Mouse (Mus musculus) G1E (cell line): ENCODE data around the gene Usp36. TPM values are rescaled to one million over a fixed set of nuclear protein-coding genes. Genes with fewer than 3 reads are reported as not detected.

ENCODE experiments used
- ATAC-seq: 2 replicates; pipeline ENCODE4 v1.8.0; 2016; ENCODE audit warnings: mild to moderate bottlenecking; ENCODE audit not compliant: insufficient number of reproducible peaks, poor library complexity, low FRiP score, severe bottlenecking; ENCODE audit errors: extremely low read depth
- DNase-seq: peaks from one replicate; pipeline ENCODE4 v3.0.0; 2012; ENCODE audit warnings: low spot score
- H3K27me3 ChIP-seq: 2 replicates; pipeline ENCODE4 v1.6.1; 2012; ENCODE audit warnings: mild to moderate bottlenecking, low read length, inconsistent platforms; ENCODE audit not compliant: insufficient read depth
- H3K36me3 ChIP-seq: replicated peaks from 2 replicates; pipeline ENCODE3; 2012; ENCODE audit warnings: mild to moderate bottlenecking, inconsistent platforms
- H3K4me1 ChIP-seq: 2 replicates; pipeline ENCODE4 v1.6.1; 2012; ENCODE audit warnings: low read depth, low read length, inconsistent platforms, mixed read lengths; ENCODE audit not compliant: insufficient read depth
- H3K4me3 ChIP-seq: 2 replicates; pipeline ENCODE4 v1.5.1; 2012; ENCODE audit warnings: low read depth, mild to moderate bottlenecking, inconsistent platforms, low read length, moderate library complexity, mixed read lengths
- H3K9me3 ChIP-seq: replicated peaks from 2 replicates; pipeline ENCODE4 v1.6.1; 2012; ENCODE audit warnings: inconsistent platforms
- CTCF ChIP-seq: IDR thresholded peaks from 2 replicates; pipeline ENCODE4 v1.5.1; 2012; ENCODE audit warnings: low read depth, low read length, inconsistent platforms, mixed read lengths
- GATA1 ChIP-seq: IDR thresholded peaks from 2 replicates; pipeline ENCODE4 v1.6.1; 2012; ENCODE audit warnings: borderline replicate concordance, low read length, inconsistent platforms, mixed read lengths
- GATA2 ChIP-seq: IDR thresholded peaks from 2 replicates; pipeline ENCODE4 v1.6.1; 2012; ENCODE audit warnings: low read depth, low read length, inconsistent platforms, borderline replicate concordance
- POLR2AphosphoS5 ChIP-seq: IDR thresholded peaks from 2 replicates; pipeline ENCODE4 v1.6.1; 2012; ENCODE audit warnings: low read depth, low read length, inconsistent platforms; ENCODE audit not compliant: insufficient replicate concordance
- TAL1 ChIP-seq: conservative IDR thresholded peaks from 2 replicates; pipeline ENCODE4 v1.6.1; 2012; ENCODE audit warnings: low read depth, low read length, inconsistent platforms, mixed read lengths
- polyA plus RNA-seq: library from polyadenylated mRNA; stranded (reverse); fragments of >175 nt; gene quantifications from 2 replicates; pipeline ENCODE4 v1.2.3, GENCODE M21; 2012
- total RNA-seq, 2 experiments: library from RNA; stranded (forward) in 1 of 2; stranded (reverse) in 1 of 2; fragments of 200-1000 nt in 1 of 2; fragments of >200 nt in 1 of 2; fragmentation: Nextera tagmentation in 1 of 2; gene quantifications; 2 replicates each; pipeline ENCODE4 v1.2.3; 2014 to 2017

Usp36 gene
- total RNA-seq (2014; fragmentation: Nextera tagmentation) (27.1 and 36.5 TPM in 2 replicates), total RNA-seq (2017) (6.2 and 8.0 TPM in 2 replicates), polyA plus RNA-seq (55.1 and 60.6 TPM in 2 replicates)

GRCm38 (mm10) chr11:118289999-118290889 lies at the start of gene Usp36:
TSS of gene Usp36 (minus strand) at chr11:118290244.
- H3K4me1 ChIP-seq: peaks cover 40% of the 10 kb centered on the region
- peaks cover 31% of the 10 kb centered on the region for H3K36me3 ChIP-seq
- ATAC-seq: peak; percentile 97

DNA sequence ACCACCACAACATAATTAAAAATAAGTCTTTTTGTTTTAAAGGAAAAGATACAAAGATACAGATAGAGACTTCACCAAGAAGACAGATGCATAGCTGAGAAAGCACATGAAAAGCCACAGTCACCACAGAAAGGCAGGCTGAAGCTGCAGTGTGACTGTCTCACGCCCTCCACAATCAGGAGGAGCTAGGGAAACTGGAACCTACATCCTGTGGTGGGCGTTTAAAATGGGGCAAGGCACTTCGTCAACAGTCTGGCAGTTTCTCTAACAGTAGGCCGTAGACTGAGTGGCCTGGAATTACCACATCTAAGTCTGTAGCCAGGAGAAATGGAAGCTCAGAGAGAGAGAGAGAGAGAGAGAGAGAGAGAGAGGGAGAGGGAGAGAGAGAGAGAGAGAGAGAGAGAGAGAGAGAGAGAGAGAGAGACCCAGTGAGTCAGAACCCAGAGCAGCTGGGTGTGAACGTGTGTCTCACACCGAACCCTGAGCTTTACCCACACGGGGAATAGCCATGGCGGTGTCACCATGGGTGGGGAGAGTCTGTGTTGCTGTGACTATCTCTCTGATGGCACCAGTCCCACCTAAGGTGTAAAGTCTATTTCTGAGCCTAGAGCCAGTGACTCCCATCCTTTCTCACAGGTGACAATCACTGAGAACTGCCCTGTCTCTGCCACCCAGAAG lies 47.6 kb upstream of the Usp36 start:
- ATAC-seq (no peak), DNase-seq (no peak)
- no peak overlapping the region for H3K4me3 ChIP-seq
- H3K36me3 ChIP-seq: no peaks in the 10 kb centered on the region
- no peaks in the 10 kb centered on the region for H3K9me3 ChIP-seq
- H3K4me1 ChIP-seq: no peaks in the 10 kb centered on the region; the same call in 1 of the 2 replicates
- TF ChIP-seq TAL1 (no peak), POLR2AphosphoS5 (no peak), GATA1 (no peak), GATA2 (no peak), CTCF (no peak)
- H3K27me3 ChIP-seq: peaks cover 4% of the 10 kb centered on the region

More at GRCm38 (mm10) chr11:118289999-118290889, at the start of gene Usp36:
- Histone ChIP-seq H3K4me3 (peak within 1 kb of the TSS; percentile 99), H3K9me3 (no peaks in the 10 kb centered on the region), H3K27me3 (peaks cover 8% of the 10 kb centered on the region; the same call in 1 of the 2 replicates)
- DNase-seq: peak; percentile 94
- TF ChIP-seq GATA1 (no peak), CTCF (no peak), GATA2 (no peak)

GRCm38 (mm10) chr11:118333431-118333830 lies 43.4 kb upstream of the Usp36 start:
- Histone ChIP-seq H3K9me3 (no peaks in the 10 kb centered on the region), H3K36me3 (no peaks in the 10 kb centered on the region), H3K4me1 (no peaks in the 10 kb centered on the region), H3K4me3 (no peak overlapping the region), H3K27me3 (no peaks in the 10 kb centered on the region; the same call in none of the 2 replicates)
- DNase-seq (no peak), ATAC-seq (no peak)
- no peak for TF ChIP-seq GATA1

DNA sequence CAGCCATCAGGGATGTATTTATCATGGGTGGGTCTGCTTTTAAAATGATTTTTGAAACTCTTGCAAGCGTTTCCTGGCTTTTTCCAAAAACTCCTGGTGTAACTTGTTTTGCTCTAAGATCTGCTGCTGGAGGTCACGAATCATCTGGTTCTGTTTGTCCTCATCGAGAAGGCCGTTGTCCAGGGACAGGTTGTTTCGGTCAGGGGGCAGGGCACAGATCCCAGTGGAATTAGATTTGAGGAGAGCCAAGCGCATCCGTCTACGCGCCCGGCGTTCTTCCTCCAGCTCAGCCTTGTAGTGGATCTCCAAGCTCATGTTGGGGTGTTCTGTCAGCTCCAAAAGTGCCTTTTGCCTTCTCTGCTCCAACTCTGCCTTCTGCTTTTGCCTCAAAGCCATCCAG lies 42.3 kb upstream of the Usp36 start:
- ATAC-seq (no peak), DNase-seq (no peak)
- Histone ChIP-seq H3K4me1 (no peaks in the 10 kb centered on the region), H3K9me3 (no peaks in the 10 kb centered on the region), H3K36me3 (no peaks in the 10 kb centered on the region), H3K27me3 (no peaks in the 10 kb centered on the region; the same call in none of the 2 replicates), H3K4me3 (no peak overlapping the region)
- no peak for TF ChIP-seq GATA2

GRCm38 (mm10) chr11:118330777-118331176 lies 40.7 kb upstream of the Usp36 start:
- ATAC-seq: no peak
- no peaks in the 10 kb centered on the region for H3K36me3 ChIP-seq
- no peaks in the 10 kb centered on the region; the same call in none of the 2 replicates for H3K27me3 ChIP-seq
- no peak for DNase-seq
- H3K9me3 ChIP-seq: no peaks in the 10 kb centered on the region
- H3K4me1 ChIP-seq: no peaks in the 10 kb centered on the region
- TF ChIP-seq TAL1: no peak
- H3K4me3 ChIP-seq: no peak overlapping the region

DNA sequence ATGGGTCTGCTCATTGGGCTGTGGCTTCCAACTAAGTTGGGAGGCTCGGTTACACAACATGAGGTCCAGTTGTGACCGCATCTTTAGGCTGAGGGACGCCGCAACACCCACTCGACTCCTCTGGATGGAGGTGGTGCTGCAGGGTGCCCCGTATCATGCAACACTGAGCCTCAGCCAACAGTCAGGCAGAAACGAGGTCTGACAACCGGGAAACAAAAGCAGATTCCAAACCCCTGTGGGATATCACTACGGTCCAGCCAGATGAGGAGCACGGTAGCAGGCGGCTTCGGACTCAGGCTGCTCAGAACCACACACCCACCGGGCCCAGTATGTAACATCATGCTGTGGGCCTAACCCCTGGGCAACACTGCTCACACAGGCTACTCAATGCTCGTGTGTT lies 40.3 kb upstream of the Usp36 start:
- ATAC-seq (no peak), DNase-seq (no peak)
- Histone ChIP-seq H3K4me3 (no peak overlapping the region), H3K9me3 (no peaks in the 10 kb centered on the region), H3K4me1 (no peaks in the 10 kb centered on the region), H3K36me3 (no peaks in the 10 kb centered on the region), H3K27me3 (no peaks in the 10 kb centered on the region; the same call in none of the 2 replicates)
- TF ChIP-seq GATA1: no peak
- TF ChIP-seq CTCF: no peak
- TF ChIP-seq GATA2: no peak
- TF ChIP-seq TAL1: no peak
- TF ChIP-seq POLR2AphosphoS5: no peak

DNA sequence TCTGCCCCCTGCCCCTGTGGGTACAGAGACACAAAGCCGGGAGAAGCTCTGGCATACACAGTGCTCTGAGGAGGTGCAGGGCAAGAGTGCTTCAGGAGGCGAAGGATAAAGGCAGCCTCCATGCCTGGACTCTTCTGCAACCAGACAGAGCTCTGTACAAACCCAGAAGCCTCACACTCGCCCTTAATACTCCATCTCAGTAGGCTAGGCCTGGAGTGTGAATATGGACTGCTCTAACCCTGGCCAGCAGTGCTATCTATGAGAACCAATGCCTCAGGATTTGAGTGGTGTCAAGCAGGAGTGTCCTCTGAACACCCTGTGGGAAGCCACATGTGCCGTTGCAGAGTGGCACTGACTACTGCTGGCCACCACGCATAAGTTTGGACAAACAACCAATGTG lies 38.9 kb upstream of the Usp36 start:
- Histone ChIP-seq H3K4me3 (no peak overlapping the region), H3K36me3 (no peaks in the 10 kb centered on the region), H3K9me3 (no peaks in the 10 kb centered on the region), H3K27me3 (no peaks in the 10 kb centered on the region; the same call in 1 of the 2 replicates), H3K4me1 (no peaks in the 10 kb centered on the region)
- no peak for ATAC-seq
- no peak for DNase-seq
- TF ChIP-seq POLR2AphosphoS5 (no peak), GATA1 (no peak), GATA2 (no peak), TAL1 (no peak), CTCF (no peak)
